In the genomic region with DNA sequence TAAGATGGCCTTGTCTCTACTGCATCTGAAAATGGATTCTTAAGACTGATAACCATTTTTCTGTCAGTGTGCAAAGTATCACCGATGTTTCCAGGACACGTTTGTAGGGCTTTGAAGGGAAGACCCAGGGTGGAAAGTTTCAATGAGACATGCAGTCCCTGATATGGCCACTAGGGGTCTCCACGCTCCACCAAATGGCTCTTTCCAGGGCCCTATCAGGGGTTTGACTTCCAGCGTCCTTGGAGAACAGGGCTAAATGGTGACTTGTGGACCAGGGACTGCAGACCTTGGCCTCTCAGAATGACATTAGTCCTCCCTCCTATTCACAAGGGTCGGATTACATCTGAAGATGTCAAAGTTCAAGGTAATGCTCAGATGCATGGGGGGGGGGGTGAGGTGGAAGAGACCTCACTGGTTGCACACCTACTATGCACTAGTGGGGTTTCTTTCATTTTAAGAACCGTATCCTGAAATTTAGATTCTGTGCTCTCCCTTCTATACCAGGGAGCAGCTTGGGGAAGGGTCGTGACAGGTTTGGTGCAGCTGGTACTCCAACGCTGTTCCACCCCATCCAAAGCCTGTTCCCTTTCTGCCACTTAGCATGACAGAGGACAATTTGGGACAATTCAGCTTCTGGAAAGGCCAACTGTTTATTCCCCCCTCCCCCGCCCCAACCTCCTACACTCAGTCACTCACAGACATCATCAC, we compare ENCODE assay signal across 9 mouse cellular contexts. TPM values are rescaled to one million over a fixed set of nuclear protein-coding genes. Genes with fewer than 3 reads are reported as not detected.
DNase-seq lines count a peak whose midpoint lies in the region; ATAC-seq and TF ChIP-seq lines count a peak whose summit lies in the region.
"Had no signal": no experiment of that assay in that cellular context is flagged by ENCODE, and none has a peak within 500 bp of the region (broad histone marks: within the 10 kb centered on the region; RNA-seq: fewer than 3 reads in every experiment).

No protein-coding gene starts in this region.

- peak; percentile 72 for TF ChIP-seq CTCF in bone marrow, adult 2 months (IDR thresholded peaks at IDR 0.05; ENCODE audit: control insufficient read depth, insufficient read depth, low read length)

- no peak overlapping the region for H3K4me3 ChIP-seq in ES-E14 (ENCODE audit: insufficient read depth in 1 of 2, low read depth in 1 of 2, low read length in 2 of 2, poor library complexity in 1 of 2, severe bottlenecking in 1 of 2)
- no peak overlapping the region for H3K4me3 ChIP-seq in bone marrow, adult 2 months (replicated peaks; ENCODE audit: control insufficient read depth, low read depth, low read length)
- no peak overlapping the region for H3K4me3 ChIP-seq in embryonic facial prominence, embryonic 14.5 days (ENCODE audit: low read depth, low read length)
- H3K4me3 ChIP-seq in lung, embryonic 15.5 days: no peak overlapping the region
- H3K4me3 ChIP-seq: liver, embryonic 15.5 days had no signal

- H3K27me3 ChIP-seq in embryonic facial prominence, embryonic 14.5 days (replicated peaks; ENCODE audit: control insufficient read depth, insufficient read depth, low read length): no peaks in the 10 kb centered on the region
- H3K27me3 ChIP-seq in lung, embryonic 15.5 days: peaks cover 10% of the 10 kb centered on the region; the same call in 1 of the 2 replicates

- intact Hi-C loops in heart, postnatal 14 days (cut with DNase I): loop anchor here (2.0 to 5.0 kb wide), 5 partner anchors 75 to 269 kb away; no protein-coding TSS in a partner anchor

- TF ChIP-seq POLR2A in bone marrow, adult 2 months (IDR thresholded peaks at IDR 0.05; ENCODE audit: borderline replicate concordance, control insufficient read depth, low read depth, low read length): no peak

- no peaks in the 10 kb centered on the region for H3K36me3 ChIP-seq in ES-E14 (ENCODE audit: control insufficient read depth, insufficient read depth, low read length, poor library complexity, severe bottlenecking)
- H3K36me3 ChIP-seq in embryonic facial prominence, embryonic 14.5 days (ENCODE audit: control insufficient read depth, insufficient read depth, low read length): no peaks in the 10 kb centered on the region
- H3K36me3 ChIP-seq in lung, embryonic 15.5 days: no peaks in the 10 kb centered on the region
- H3K36me3 ChIP-seq: liver, embryonic 15.5 days had no signal

- ATAC-seq in embryonic facial prominence, embryonic 14.5 days (ENCODE audit: low read depth): peak; percentile 62; the same call in 1 of the 2 replicates
- 0 out of 2 replicates have a peak, but pooled peaks have one; percentile 13 for ATAC-seq in lung, embryonic 15.5 days (ENCODE audit: borderline replicate concordance, extremely low read depth, low FRiP score, low TSS enrichment)

- H3K9me3 ChIP-seq in ES-E14 (ENCODE audit: control insufficient read depth, insufficient read depth, low read depth, low read length): no peaks in the 10 kb centered on the region
- H3K9me3 ChIP-seq in embryonic facial prominence, embryonic 14.5 days (ENCODE audit: control insufficient read depth, low read length): no peaks in the 10 kb centered on the region
- no peaks in the 10 kb centered on the region for H3K9me3 ChIP-seq in lung, embryonic 15.5 days
- H3K9me3 ChIP-seq: liver, embryonic 15.5 days had no signal

- WGBS in bone marrow, adult 2 months: 36% methylated on average over 9 of the region's 9 CpGs
- WGBS in embryonic facial prominence, embryonic 14.5 days: 40% methylated on average over 9 of the region's 9 CpGs
- 37% methylated on average over 9 of the region's 9 CpGs for WGBS in lung, embryonic 15.5 days

- no peak overlapping the region for H3K4me2 ChIP-seq in embryonic facial prominence, embryonic 14.5 days (ENCODE audit: low read depth, low read length)
- no peak overlapping the region for H3K4me2 ChIP-seq in lung, embryonic 15.5 days
- H3K4me2 ChIP-seq: liver, embryonic 15.5 days had no signal

- H3K27ac ChIP-seq in ES-E14 (ENCODE audit: insufficient read depth, low read depth, low read length, poor library complexity, severe bottlenecking): no peak overlapping the region
- H3K27ac ChIP-seq in bone marrow, adult 2 months (ENCODE audit: control insufficient read depth, insufficient read depth, low read depth, low read length, poor library complexity): no peak overlapping the region
- no peak overlapping the region for H3K27ac ChIP-seq in embryonic facial prominence, embryonic 14.5 days (replicated peaks; ENCODE audit: low read depth, low read length)
- H3K27ac ChIP-seq in lung, embryonic 15.5 days: no peak overlapping the region
- H3K27ac ChIP-seq: liver, embryonic 15.5 days had no signal

- H3K9ac ChIP-seq in ES-E14 (ENCODE audit: insufficient read depth, low read depth, low read length, poor library complexity, severe bottlenecking): no peak overlapping the region
- no peak overlapping the region for H3K9ac ChIP-seq in embryonic facial prominence, embryonic 14.5 days (ENCODE audit: low read depth, low read length)
- H3K9ac ChIP-seq in lung, embryonic 15.5 days: no peak overlapping the region
- H3K9ac ChIP-seq: liver, embryonic 15.5 days had no signal

- in situ Hi-C loops in ES-E14 (cut with MboI; ENCODE audit: low sequenced_read_pairs in 2 of 2, unreplicated experiment in 2 of 2): no loop called here

- DNase-seq in ES-E14 (ENCODE audit: low read depth, low spot score): peak; percentile 70
- DNase-seq in embryonic facial prominence, embryonic 14.5 days (ENCODE audit: low spot score): peak; percentile 65
- peak; percentile 61 to 80 for DNase-seq in heart, postnatal 14 days
- peak; percentile 76 to 80 for DNase-seq in kidney, postnatal 4 days
- peak; percentile 53 for DNase-seq in ovary, postnatal 36 days (ENCODE audit: low spot score)
- peak; percentile 36 to 55 for DNase-seq in urinary bladder, postnatal 36 days (ENCODE audit: low spot score in 2 of 2)

- H3K4me1 ChIP-seq in ES-E14 (ENCODE audit: control insufficient read depth in 2 of 2, insufficient read depth in 2 of 2, low read length in 2 of 2, poor library complexity in 1 of 2): no peaks in the 10 kb centered on the region
- no peaks in the 10 kb centered on the region for H3K4me1 ChIP-seq in bone marrow, adult 2 months (ENCODE audit: control insufficient read depth, insufficient read depth, low read length)
- no peaks in the 10 kb centered on the region for H3K4me1 ChIP-seq in embryonic facial prominence, embryonic 14.5 days (ENCODE audit: control insufficient read depth, insufficient read depth, low read length)
- H3K4me1 ChIP-seq in lung, embryonic 15.5 days: no peaks in the 10 kb centered on the region
- H3K4me1 ChIP-seq: liver, embryonic 15.5 days had no signal

TF ChIP-seq in ES-E14, 5 proteins besides CTCF, POLR2A, EP300 and RAD21:
- TF ChIP-seq ZC3H11A (IDR thresholded peaks at IDR 0.05; ENCODE audit: borderline replicate concordance, low read depth, low read length): peak; percentile 92
- no peak for TF ChIP-seq HCFC1 (IDR thresholded peaks at IDR 0.05; ENCODE audit: borderline replicate concordance, insufficient read depth, low read length)
- no peak for TF ChIP-seq CHD2 (IDR thresholded peaks at IDR 0.05; ENCODE audit: low read depth, low read length)
- TF ChIP-seq ZNF384 (IDR thresholded peaks at IDR 0.05; ENCODE audit: low read depth, low read length): no peak
- TF ChIP-seq MAFK (IDR thresholded peaks at IDR 0.05; ENCODE audit: insufficient read depth, low read depth, low read length): no peak
TF ChIP-seq in ES-E14: peak in this region for 1.

RNA-seq across cellular contexts. Expression of gene Dagla, which starts 29.0 kb away (rescaled TPM):
- 1.2 and 1.6 TPM in 2 replicates for total RNA-seq in ES-E14 (2012; rRNA removed)
- 0.18 TPM in 1 of 2 replicates, not detected in the other for polyA plus RNA-seq in bone marrow, adult 2 months (2011; ENCODE audit: insufficient read depth, insufficient read length, low replicate concordance, missing spikeins)
- polyA plus RNA-seq in embryonic facial prominence, embryonic 14.5 days (2014; fragmentation: Nextera tagmentation; extraction: Ambion mirVana): 2.8 and 2.9 TPM in 2 replicates
- 1 to 10 TPM; 3.0 to 3.5 TPM for total RNA-seq in heart, postnatal 14 days (2021)
- 3.1 and 3.2 TPM in 2 replicates for polyA plus RNA-seq in lung, embryonic 15.5 days (2015; fragmentation: Nextera tagmentation; extraction: Ambion mirVana)

RNA-seq across cellular contexts. Expression of gene Syt7, which starts 55.2 kb away (rescaled TPM):
- total RNA-seq in ES-E14 (2012; rRNA removed): 2.6 and 3.5 TPM in 2 replicates
- polyA plus RNA-seq in bone marrow, adult 2 months (2011; ENCODE audit: insufficient read depth, insufficient read length, low replicate concordance, missing spikeins): 0.37 and 1.9 TPM in 2 replicates
- 1.4 and 2.0 TPM in 2 replicates for polyA plus RNA-seq in embryonic facial prominence, embryonic 14.5 days (2014; fragmentation: Nextera tagmentation; extraction: Ambion mirVana)
- 10 to 100 TPM; 35.0 to 39.4 TPM for total RNA-seq in heart, postnatal 14 days (2021)
- polyA plus RNA-seq in lung, embryonic 15.5 days (2015; fragmentation: Nextera tagmentation; extraction: Ambion mirVana): 2.1 TPM in 2 replicates
